Mouse (Mus musculus): ENCODE measurements around the gene Anapc16. TPM values are rescaled to one million over a fixed set of nuclear protein-coding genes. Genes with fewer than 3 reads are reported as not detected.
"Not testable (repeated sequence)": the region's sequence is repeated elsewhere in the genome, so short reads cannot be mapped to it uniquely, and the experiment has no call there.

Gene Anapc16
- polyA plus RNA-seq, 1 experiment from 2014 or later, result 106 TPM

DNA sequence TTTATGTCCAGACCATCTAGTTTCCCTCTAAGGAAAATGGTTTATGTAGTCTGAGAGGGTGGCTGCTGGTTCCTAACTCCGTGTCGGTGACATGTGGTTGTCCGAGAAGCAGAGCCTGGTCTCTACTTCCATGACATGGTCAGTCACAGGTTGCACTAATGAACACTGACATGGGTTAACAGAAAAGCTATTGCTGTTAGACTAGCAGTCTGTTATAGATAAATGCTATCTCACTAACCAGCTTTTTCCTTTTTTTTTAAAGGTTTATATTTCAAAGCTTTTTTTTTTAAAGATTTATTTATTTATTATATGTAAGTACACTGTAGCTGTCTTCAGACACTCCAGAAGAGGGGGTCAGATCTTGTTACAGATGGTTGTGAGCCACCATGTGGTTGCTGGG is 3.9 kb downstream of the Anapc16 start:
- H3K27me3 ChIP-seq (replicated peaks), result no peaks in the 10 kb centered on the region
- WGBS, result 91% methylated on average over 3 of the region's 3 CpGs
- H3K9ac ChIP-seq (replicated peaks), result no peak overlapping the region
- H3K36me3 ChIP-seq, result peaks cover 17% of the 10 kb centered on the region; the same call in 1 of the 2 replicates
- no peak overlapping the region for H3K4me2 ChIP-seq
- no peaks in the 10 kb centered on the region for H3K9me3 ChIP-seq (replicated peaks)
- no peak overlapping the region for H3K27ac ChIP-seq (replicated peaks)
- H3K4me1 ChIP-seq, result peaks cover 21% of the 10 kb centered on the region
- no peak for ATAC-seq (ENCODE audit: low FRiP score)
- no peak overlapping the region for H3K4me3 ChIP-seq (replicated peaks)

DNA sequence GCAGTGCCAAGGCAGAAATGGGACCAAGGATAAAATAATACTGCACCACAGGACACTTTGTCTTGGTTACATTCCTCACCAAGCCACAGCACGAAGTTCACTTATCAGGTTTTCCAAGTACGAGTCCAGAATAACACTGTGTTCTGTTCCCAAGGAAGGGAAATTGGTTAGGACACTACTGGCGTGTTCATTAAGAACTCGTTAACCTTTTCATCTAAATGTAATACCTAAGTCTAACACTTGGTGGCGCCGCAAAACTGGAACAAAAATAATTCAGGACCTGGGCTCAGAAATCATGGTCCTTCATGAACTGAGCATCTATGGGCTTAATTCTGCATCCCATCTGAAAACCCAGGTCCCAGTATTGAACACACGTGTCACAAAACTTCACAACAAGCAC is 5.3 kb downstream of the Anapc16 start:
- WGBS, result 21% methylated on average over 7 of the region's 7 CpGs
- no peaks in the 10 kb centered on the region for H3K9me3 ChIP-seq (replicated peaks)
- no peak overlapping the region for H3K4me2 ChIP-seq
- no peak for ATAC-seq (ENCODE audit: low FRiP score)
- H3K36me3 ChIP-seq, result peaks cover 17% of the 10 kb centered on the region
- peaks cover 18% of the 10 kb centered on the region for H3K4me1 ChIP-seq
- no peak overlapping the region for H3K9ac ChIP-seq (replicated peaks)
- H3K27ac ChIP-seq (replicated peaks), result no peak overlapping the region
- H3K4me3 ChIP-seq (replicated peaks), result no peak overlapping the region
- H3K27me3 ChIP-seq (replicated peaks), result no peaks in the 10 kb centered on the region

DNA sequence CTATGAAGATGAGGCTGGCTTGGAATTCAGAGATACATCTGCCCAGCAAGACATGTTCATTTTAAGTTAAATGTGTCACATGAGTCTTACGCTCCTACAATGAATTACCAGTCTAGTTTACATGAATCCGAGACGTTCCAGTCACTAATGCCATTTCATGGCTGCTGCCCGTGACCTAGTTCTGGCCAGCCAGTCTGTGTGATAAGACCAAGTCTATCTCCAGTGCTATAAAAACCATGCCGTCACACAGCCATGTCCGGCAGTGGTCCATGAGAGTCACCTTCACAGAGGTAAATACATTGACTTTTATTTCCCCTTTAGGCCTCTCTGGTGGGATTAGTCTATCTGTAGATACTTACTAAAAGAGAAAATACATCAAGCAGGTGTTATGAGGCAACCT is 7.0 kb downstream of the Anapc16 start:
- 94% methylated on average over 6 of the region's 6 CpGs for WGBS
- H3K36me3 ChIP-seq, result peaks cover 17% of the 10 kb centered on the region
- ATAC-seq (ENCODE audit: low FRiP score), result no peak

DNA sequence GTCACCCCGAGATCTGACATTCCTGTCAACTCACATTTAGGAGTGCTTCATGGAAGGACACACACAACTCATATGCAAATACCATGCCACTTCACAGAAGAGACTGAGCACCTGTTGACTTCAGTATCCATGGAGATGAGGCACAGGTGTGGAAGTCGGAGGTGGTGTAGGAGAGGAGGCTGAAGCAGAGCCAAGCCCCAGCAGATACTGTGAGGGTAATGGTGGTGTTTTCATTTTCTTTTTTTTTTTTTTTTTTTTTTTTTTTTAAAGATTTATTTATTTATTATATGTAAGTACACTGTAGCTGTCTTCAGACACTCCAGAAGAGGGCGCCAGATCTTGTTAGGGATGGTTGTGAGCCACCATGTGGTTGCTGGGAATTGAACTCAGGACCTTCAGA is 9.1 kb downstream of the Anapc16 start:
- not testable (repeated sequence) for H3K27ac ChIP-seq (replicated peaks); H3K27me3 ChIP-seq (replicated peaks); H3K9ac ChIP-seq (replicated peaks); H3K9me3 ChIP-seq (replicated peaks); H3K4me3 ChIP-seq (replicated peaks); ATAC-seq (ENCODE audit: low FRiP score); H3K4me2 ChIP-seq
- 98% methylated on average over 2 of the region's 3 CpGs for WGBS
- Histone ChIP-seq H3K4me1 (peaks cover 17% of the 10 kb centered on the region), H3K36me3 (peaks cover 35% of the 10 kb centered on the region)

More for the DNA sequence above, 7.0 kb downstream of the Anapc16 start:
- peaks cover 18% of the 10 kb centered on the region for H3K4me1 ChIP-seq
- H3K4me3 ChIP-seq (replicated peaks), result no peak overlapping the region
- no peaks in the 10 kb centered on the region for H3K9me3 ChIP-seq (replicated peaks)
- H3K27me3 ChIP-seq (replicated peaks), result no peaks in the 10 kb centered on the region
- no peak overlapping the region for H3K27ac ChIP-seq (replicated peaks)
- H3K9ac ChIP-seq (replicated peaks), result no peak overlapping the region
- no peak overlapping the region for H3K4me2 ChIP-seq

DNA sequence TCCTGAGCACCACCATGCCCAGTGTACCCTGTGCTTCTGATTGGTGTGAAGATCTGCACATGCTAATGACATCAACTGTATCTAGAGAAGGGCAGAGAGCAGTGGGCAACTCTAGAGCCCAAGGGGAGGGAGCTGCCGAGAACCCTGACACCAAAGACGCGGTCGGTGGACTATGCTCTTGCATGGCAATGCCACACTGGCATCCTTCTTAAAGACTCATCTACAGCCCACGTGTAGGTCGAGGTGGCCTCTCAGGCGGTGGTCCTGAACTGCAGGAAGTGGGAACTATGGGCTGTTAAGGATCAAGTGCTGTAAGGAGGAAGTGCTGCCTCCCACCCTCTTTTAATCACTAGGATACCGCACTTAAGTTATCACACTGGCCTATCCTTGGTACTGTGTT is 10.9 kb downstream of the Anapc16 start:
- no peak for ATAC-seq (ENCODE audit: low FRiP score)
- H3K9me3 ChIP-seq (replicated peaks), result no peaks in the 10 kb centered on the region
- H3K4me2 ChIP-seq, result no peak overlapping the region
- H3K27me3 ChIP-seq (replicated peaks), result no peaks in the 10 kb centered on the region
- peaks cover 17% of the 10 kb centered on the region for H3K4me1 ChIP-seq
- H3K27ac ChIP-seq (replicated peaks), result no peak overlapping the region
- 86% methylated on average over 8 of the region's 8 CpGs for WGBS
- H3K36me3 ChIP-seq, result peaks cover 53% of the 10 kb centered on the region
- no peak overlapping the region for H3K9ac ChIP-seq (replicated peaks)
- no peak overlapping the region for H3K4me3 ChIP-seq (replicated peaks)

DNA sequence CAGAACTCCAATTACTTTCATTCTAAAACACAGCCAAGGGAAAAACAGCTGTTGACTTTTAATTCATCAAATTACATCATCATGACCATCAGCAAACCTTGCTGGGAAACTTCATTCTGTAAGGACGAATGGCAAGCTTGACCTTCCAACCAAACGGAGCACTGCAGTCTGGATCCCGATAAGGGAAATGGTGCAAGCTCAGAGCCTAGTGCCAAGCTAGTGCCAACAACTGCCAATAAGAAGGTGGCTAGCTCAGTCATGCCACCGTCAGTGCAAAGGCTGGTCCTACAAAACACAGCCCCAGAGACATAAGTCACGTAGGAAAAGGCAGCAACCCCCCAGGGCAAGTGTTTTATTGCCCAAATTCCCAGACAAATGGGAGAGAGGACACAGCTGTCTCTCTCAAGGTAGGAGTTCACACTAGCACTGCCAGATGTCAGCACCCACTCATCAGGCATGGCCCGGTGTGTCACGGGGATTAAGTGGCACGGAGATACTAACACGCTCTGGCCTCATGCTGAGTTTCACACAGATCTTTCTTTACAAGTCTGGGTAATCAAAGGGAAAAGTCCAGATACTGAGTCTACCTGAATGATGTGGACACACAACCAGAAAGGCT is 11.6 kb downstream of the Anapc16 start:
- H3K36me3 ChIP-seq, result peaks cover 55% of the 10 kb centered on the region
- WGBS, result 60% methylated on average over 9 of the region's 9 CpGs

DNA sequence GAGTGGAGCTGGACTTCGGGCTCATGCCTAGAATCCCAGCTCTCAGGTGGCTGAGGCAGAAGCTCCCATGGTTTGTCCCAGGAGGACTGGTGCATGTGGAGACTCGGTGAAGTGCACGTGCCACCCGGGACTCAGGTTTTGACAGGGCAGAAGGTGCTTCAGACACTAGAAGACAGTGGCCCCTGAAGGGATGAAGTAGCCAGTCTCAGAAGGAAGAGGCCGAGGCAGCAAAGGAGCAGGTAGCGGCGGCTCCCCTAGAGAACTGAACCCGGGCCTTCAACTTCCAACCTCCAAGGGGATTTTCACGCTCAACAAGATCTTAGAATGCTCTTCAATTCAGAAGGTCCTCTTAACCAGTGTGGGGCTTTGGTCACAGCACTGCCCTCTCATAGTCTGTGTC is 12.5 kb downstream of the Anapc16 start:
- no peak for ATAC-seq (ENCODE audit: low FRiP score)
- peaks cover 52% of the 10 kb centered on the region for H3K36me3 ChIP-seq

More for the DNA sequence above, 11.6 kb downstream of the Anapc16 start:
- Histone ChIP-seq H3K4me2 (no peak overlapping the region), H3K9ac (replicated peaks) (no peak overlapping the region), H3K9me3 (replicated peaks) (no peaks in the 10 kb centered on the region), H3K4me1 (peaks cover 17% of the 10 kb centered on the region), H3K27ac (replicated peaks) (no peak overlapping the region), H3K4me3 (replicated peaks) (no peak overlapping the region), H3K27me3 (replicated peaks) (no peaks in the 10 kb centered on the region)
- ATAC-seq (ENCODE audit: low FRiP score), result no peak

DNA sequence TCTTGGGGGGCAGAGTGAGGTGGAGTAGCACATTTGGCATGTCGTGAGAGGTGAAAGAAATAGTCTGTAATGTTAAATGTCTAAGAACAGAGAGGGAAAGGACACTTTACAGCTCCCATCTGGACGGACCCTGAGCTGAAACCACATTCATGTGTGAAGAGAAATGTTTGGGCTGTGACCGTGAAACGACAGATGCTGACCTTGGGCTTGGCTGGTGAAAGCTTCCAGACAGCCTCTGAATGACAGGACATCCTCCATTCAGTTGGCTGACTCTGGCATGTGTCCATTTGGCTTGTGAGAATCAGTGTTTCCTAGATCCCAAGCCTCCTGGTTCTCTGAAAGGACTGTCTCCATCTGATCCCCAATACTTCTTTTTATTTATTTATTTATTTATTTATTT is 14.9 kb downstream of the Anapc16 start:
- peaks cover 49% of the 10 kb centered on the region for H3K36me3 ChIP-seq
- H3K4me2 ChIP-seq, result no peak overlapping the region
- H3K27me3 ChIP-seq (replicated peaks), result no peaks in the 10 kb centered on the region
- H3K9me3 ChIP-seq (replicated peaks), result no peaks in the 10 kb centered on the region
- no peak for ATAC-seq (ENCODE audit: low FRiP score)
- 75% methylated on average over 4 of the region's 4 CpGs for WGBS
- H3K4me3 ChIP-seq (replicated peaks), result no peak overlapping the region
- peaks cover 15% of the 10 kb centered on the region for H3K4me1 ChIP-seq
- H3K27ac ChIP-seq (replicated peaks), result no peak overlapping the region
- no peak overlapping the region for H3K9ac ChIP-seq (replicated peaks)

More for the DNA sequence above, 12.5 kb downstream of the Anapc16 start:
- no peak overlapping the region for H3K27ac ChIP-seq (replicated peaks)
- H3K4me3 ChIP-seq (replicated peaks), result no peak overlapping the region
- no peak overlapping the region for H3K9ac ChIP-seq (replicated peaks)
- no peaks in the 10 kb centered on the region for H3K9me3 ChIP-seq (replicated peaks)
- H3K4me2 ChIP-seq, result no peak overlapping the region
- WGBS, result 96% methylated on average over 9 of the region's 9 CpGs
- peaks cover 17% of the 10 kb centered on the region for H3K4me1 ChIP-seq
- H3K27me3 ChIP-seq (replicated peaks), result no peaks in the 10 kb centered on the region

DNA sequence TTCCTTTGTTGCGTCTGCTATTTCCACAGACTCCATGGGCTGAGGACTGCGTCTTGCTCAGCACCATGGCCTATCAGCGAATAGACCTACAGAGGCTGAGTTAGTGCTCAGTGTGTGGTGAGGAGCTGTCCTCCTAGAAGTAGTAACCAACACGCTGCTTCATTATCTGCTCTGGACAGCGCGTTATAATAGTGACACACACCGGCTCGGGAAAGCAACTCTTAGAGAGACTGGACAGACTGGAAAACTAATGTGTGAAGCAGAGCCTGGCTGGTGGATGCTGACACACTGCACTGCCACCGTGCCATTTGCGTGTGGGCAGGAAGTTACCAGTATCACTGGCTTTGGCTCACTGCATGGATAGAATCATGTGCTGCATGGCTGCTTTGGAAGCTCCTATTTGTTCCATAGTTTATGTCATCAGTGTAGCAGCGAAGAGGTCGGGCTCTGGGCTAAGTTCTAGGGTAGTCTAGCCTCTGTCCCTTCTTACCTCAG is 20.5 kb downstream of the Anapc16 start:
- ATAC-seq (ENCODE audit: low FRiP score), result no peak
- Histone ChIP-seq H3K9ac (replicated peaks) (no peak overlapping the region), H3K4me1 (peaks cover 24% of the 10 kb centered on the region), H3K27ac (replicated peaks) (no peak overlapping the region), H3K4me3 (replicated peaks) (no peak overlapping the region), H3K36me3 (peaks cover 17% of the 10 kb centered on the region), H3K4me2 (no peak overlapping the region), H3K27me3 (replicated peaks) (no peaks in the 10 kb centered on the region), H3K9me3 (replicated peaks) (no peaks in the 10 kb centered on the region)
- 92% methylated on average over 12 of the region's 12 CpGs for WGBS

DNA sequence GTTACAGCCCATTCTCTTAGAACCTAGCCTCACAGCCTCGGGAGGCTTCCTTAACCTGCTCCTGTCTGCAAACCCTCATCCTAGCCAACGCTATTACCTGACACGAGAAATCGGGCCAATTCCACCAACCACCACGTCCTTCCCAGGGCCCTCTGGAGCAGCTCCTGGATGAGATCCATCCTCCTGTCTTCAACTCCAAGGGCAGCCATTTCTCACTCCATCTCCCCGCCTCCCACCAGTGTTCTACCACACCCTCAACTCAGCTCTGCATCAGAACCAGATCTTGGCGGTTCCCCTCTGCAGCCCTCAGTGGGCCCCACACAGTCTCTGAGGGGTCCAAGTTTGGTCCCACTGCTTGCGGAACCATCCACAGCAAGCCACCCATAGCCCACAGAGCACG is 21.1 kb downstream of the Anapc16 start:
- H3K4me2 ChIP-seq, result no peak overlapping the region
- H3K4me1 ChIP-seq, result peaks cover 24% of the 10 kb centered on the region
- H3K4me3 ChIP-seq (replicated peaks), result no peak overlapping the region
- no peaks in the 10 kb centered on the region for H3K9me3 ChIP-seq (replicated peaks)
- no peak overlapping the region for H3K9ac ChIP-seq (replicated peaks)
- no peaks in the 10 kb centered on the region for H3K27me3 ChIP-seq (replicated peaks)
- H3K27ac ChIP-seq (replicated peaks), result no peak overlapping the region
- 87% methylated on average over 9 of the region's 9 CpGs for WGBS
- no peak for ATAC-seq (ENCODE audit: low FRiP score)
- H3K36me3 ChIP-seq, result peaks cover 12% of the 10 kb centered on the region

DNA sequence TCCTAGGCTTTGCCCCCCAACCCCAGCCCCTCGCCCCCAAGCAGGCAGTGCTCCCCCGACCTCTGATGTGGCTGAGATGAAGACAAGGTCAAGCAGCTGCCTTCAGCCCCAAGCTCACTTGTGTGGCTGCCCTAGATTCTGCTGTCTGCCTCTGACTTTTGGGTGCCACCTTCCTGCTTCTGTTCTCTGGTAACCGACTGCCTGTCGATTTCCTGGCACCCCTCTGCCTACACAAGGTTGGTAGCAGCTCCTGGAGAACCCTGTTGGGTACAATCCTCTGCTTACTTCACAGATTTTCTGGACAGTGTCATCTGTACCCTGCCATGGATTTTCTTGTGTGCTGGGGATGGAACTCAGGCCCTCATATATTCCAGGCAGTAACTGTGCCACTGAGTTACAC is 21.6 kb downstream of the Anapc16 start:
- no peak overlapping the region for H3K9ac ChIP-seq (replicated peaks)
- peaks cover 24% of the 10 kb centered on the region for H3K4me1 ChIP-seq
- no peaks in the 10 kb centered on the region for H3K27me3 ChIP-seq (replicated peaks)
- 89% methylated on average over 4 of the region's 4 CpGs for WGBS
- no peak overlapping the region for H3K4me2 ChIP-seq
- peaks cover 9% of the 10 kb centered on the region for H3K36me3 ChIP-seq
- no peak for ATAC-seq (ENCODE audit: low FRiP score)
- no peak overlapping the region for H3K27ac ChIP-seq (replicated peaks)
- H3K9me3 ChIP-seq (replicated peaks), result no peaks in the 10 kb centered on the region
- no peak overlapping the region for H3K4me3 ChIP-seq (replicated peaks)

DNA sequence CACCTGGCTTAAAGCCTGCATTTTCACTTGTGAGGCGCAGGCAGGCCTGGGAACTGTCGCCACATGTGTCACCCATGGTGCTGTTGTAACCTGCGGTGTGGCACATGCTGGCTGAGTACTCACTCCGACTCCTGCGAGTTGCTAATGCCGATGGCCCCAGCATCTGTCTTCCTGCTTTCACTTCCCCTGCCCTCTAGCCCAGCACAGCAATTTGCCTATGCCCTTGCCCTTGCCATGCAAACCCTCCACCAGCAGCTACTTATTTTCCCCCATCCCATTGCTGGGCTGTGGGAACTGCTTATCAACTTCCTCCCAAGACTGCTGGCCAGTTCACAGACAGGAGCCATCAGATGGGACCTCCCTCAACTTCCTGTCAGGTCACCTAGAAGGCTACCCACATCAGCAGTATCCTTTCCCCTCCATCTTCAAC is 22.1 kb downstream of the Anapc16 start:
- peaks cover 4% of the 10 kb centered on the region for H3K36me3 ChIP-seq
- H3K4me1 ChIP-seq, result peaks cover 24% of the 10 kb centered on the region

More for the DNA sequence above, 22.1 kb downstream of the Anapc16 start:
- no peak overlapping the region for H3K4me3 ChIP-seq (replicated peaks)
- no peak overlapping the region for H3K9ac ChIP-seq (replicated peaks)
- no peak overlapping the region for H3K4me2 ChIP-seq
- WGBS, result 92% methylated on average over 6 of the region's 6 CpGs
- no peak overlapping the region for H3K27ac ChIP-seq (replicated peaks)
- H3K27me3 ChIP-seq (replicated peaks), result no peaks in the 10 kb centered on the region
- no peaks in the 10 kb centered on the region for H3K9me3 ChIP-seq (replicated peaks)
- ATAC-seq (ENCODE audit: low FRiP score), result no peak

Measured in neural tube, embryonic 15.5 days (tissue).